Mouse (Mus musculus): ENCODE results near the gene Retnlb. TPM values are rescaled to one million over a fixed set of nuclear protein-coding genes. Genes with fewer than 3 reads are reported as not detected.

Gene Retnlb
- total RNA-seq, 2 experiments from 2014 or later, result not detected

DNA sequence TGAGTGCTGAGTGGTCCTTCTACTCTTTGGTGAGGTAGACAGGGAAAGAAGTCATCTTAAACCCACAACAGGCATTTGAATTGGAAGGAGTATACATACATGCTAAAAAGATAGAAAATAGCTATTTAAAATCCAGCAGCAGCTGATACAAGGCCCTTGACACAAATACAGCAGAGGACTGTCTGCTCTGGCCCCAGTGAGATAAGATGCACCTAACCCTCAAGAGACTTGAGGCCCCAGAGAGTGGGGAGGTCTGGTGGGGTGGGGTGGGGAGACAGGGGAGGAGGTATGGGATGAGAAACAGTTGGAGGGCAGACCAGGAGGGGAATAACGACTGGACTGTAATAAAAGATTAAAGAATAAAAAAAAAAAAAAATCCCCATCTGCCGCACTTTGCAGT lies 51.0 kb downstream of the Retnlb start:
- DNase-seq (ENCODE audit: low spot score in 2 of 2), result no peak

Other genes with a start within 250 kb of the Retnlb start
- gene Trat1, start 44.8 kb upstream of the Retnlb start, total RNA-seq (2021), result under 1 TPM in 1 of 2 experiments, not detected in 1; 0.07 TPM
- not detected for gene Retnla, start 25.7 kb downstream of the Retnlb start, total RNA-seq (2021)
- gene Retnlg, start 55.8 kb downstream of the Retnlb start, total RNA-seq (2021), result not detected
- 10 to 100 TPM; 78.3 to 85.7 TPM for gene Dzip3, start 177.3 kb downstream of the Retnlb start, total RNA-seq (2021)
- 1 to 10 TPM; 2.2 to 3.4 TPM for gene Cip2a, start 177.3 kb downstream of the Retnlb start, total RNA-seq (2021)
- gene Myh15, start 240.6 kb downstream of the Retnlb start, total RNA-seq (2021), result under 1 TPM; 0.56 to 0.60 TPM